In genomic region chr7:49689546-49689945, GRCm38 (mm10) we compare ENCODE assay signal across 27 mouse cellular contexts. TPM values are rescaled to one million over a fixed set of nuclear protein-coding genes. Genes with fewer than 3 reads are reported as not detected.
"Had no signal": no experiment of that assay in that cellular context is flagged by ENCODE, and none has a peak within 500 bp of the region (broad histone marks: within the 10 kb centered on the region; RNA-seq: fewer than 3 reads in every experiment).

No protein-coding gene starts in this region.

- H3K4me2 ChIP-seq: kidney, embryonic 15.5 days; liver, embryonic 13.5 days; lung, embryonic 15.5 days; midbrain, embryonic 12.5 days; midbrain, embryonic 15.5 days; neural tube, embryonic 12.5 days; neural tube, embryonic 15.5 days had no signal

- H3K27ac ChIP-seq: kidney, embryonic 15.5 days; left cerebral cortex, adult 2 months; liver, embryonic 13.5 days; lung, embryonic 15.5 days; macrophage; midbrain, embryonic 12.5 days; midbrain, embryonic 15.5 days; neural tube, embryonic 12.5 days; neural tube, embryonic 15.5 days had no signal

- H3K4me3 ChIP-seq: kidney, embryonic 15.5 days; left cerebral cortex, adult 2 months; liver, embryonic 13.5 days; lung, embryonic 15.5 days; midbrain, embryonic 12.5 days; midbrain, embryonic 15.5 days; neural tube, embryonic 12.5 days; neural tube, embryonic 15.5 days had no signal

- H3K36me3 ChIP-seq: kidney, embryonic 15.5 days; liver, embryonic 13.5 days; lung, embryonic 15.5 days; midbrain, embryonic 12.5 days; midbrain, embryonic 15.5 days; neural tube, embryonic 12.5 days; neural tube, embryonic 15.5 days had no signal

- H3K9ac ChIP-seq: kidney, embryonic 15.5 days; liver, embryonic 13.5 days; lung, embryonic 15.5 days; midbrain, embryonic 12.5 days; midbrain, embryonic 15.5 days; neural tube, embryonic 12.5 days; neural tube, embryonic 15.5 days had no signal

- DNase-seq: kidney, adult 11 months; kidney, adult 8-10 months; kidney, postnatal 10 days; kidney, postnatal 36 days; layer of hippocampus, postnatal 36 days; liver, embryonic 13.5 days; right cerebral cortex, adult 18-20 months; right cerebral cortex, postnatal 25 days; thymus, adult 18-20 months had no signal

- ATAC-seq: midbrain, embryonic 15.5 days had no signal

- H3K4me1 ChIP-seq: liver, embryonic 13.5 days; midbrain, embryonic 15.5 days; neural tube, embryonic 15.5 days had no signal

- H3K9me3 ChIP-seq: kidney, embryonic 15.5 days; liver, embryonic 13.5 days; lung, embryonic 15.5 days; midbrain, embryonic 12.5 days; midbrain, embryonic 15.5 days; neural tube, embryonic 12.5 days; neural tube, embryonic 15.5 days had no signal

RNA-seq across cellular contexts. Expression of gene Dbx1, which starts 52.9 kb away (rescaled TPM):
- total RNA-seq: layer of hippocampus, adult 8-10 months; layer of hippocampus, postnatal 10 days; layer of hippocampus, postnatal 36 days; left cerebral cortex, adult 2 months; left cerebral cortex, postnatal 14 days; liver, adult 2 months; megakaryocyte, adult 5-6 weeks had no signal
- polyA plus RNA-seq: limb, embryonic 11.5 days; liver, adult 2 months; liver, embryonic 16.5 days; lung, embryonic 15.5 days; macrophage; small intestine, adult 2 months; spleen, adult 2 months; testis, adult 2 months had no signal
